Mouse (Mus musculus) CH12.LX (cell line): ENCODE data around the gene Cdca5. TPM values are rescaled to one million over a fixed set of nuclear protein-coding genes. Genes with fewer than 3 reads are reported as not detected.

Experiments used
- DNase-seq: peaks from one replicate; pipeline ENCODE4 v3.0.0-alpha.2; 2013; ENCODE audit errors: extremely low read depth
- H3K27ac ChIP-seq: 2 replicates; pipeline ENCODE4 v1.5.1; 2012; ENCODE audit warnings: low read depth, mild to moderate bottlenecking, control low read depth, moderate library complexity; ENCODE audit not compliant: insufficient read depth
- H3K27me3 ChIP-seq: replicated peaks from 2 replicates; pipeline ENCODE3; 2012; ENCODE audit warnings: inconsistent platforms
- H3K36me3 ChIP-seq, 2 experiments: replicated peaks in 1 of 2; 2 replicates each; pipeline versions ENCODE3 to v1.6.1; 2012; ENCODE audit warnings: inconsistent platforms in 1 of 2, low read length in 1 of 2, mild to moderate bottlenecking in 1 of 2, mixed read lengths in 1 of 2, moderate library complexity in 1 of 2; ENCODE audit not compliant: control insufficient read depth in 1 of 2, insufficient read depth in 1 of 2
- H3K4me1 ChIP-seq, 2 experiments: 2 replicates each; pipeline ENCODE4 v1.6.1; 2012; ENCODE audit warnings: inconsistent platforms in 1 of 2, moderate library complexity in 1 of 2; ENCODE audit not compliant: insufficient read depth in 2 of 2, control insufficient read depth in 1 of 2
- H3K4me2 ChIP-seq: 2 replicates; pipeline ENCODE4 v1.6.1; 2012; ENCODE audit warnings: low read depth, mild to moderate bottlenecking, control low read depth; ENCODE audit not compliant: poor library complexity, insufficient read depth, severe bottlenecking
- H3K4me3 ChIP-seq, 3 experiments: fragments of 150-350 bp in 1 of 3; sonication (generic) in 1 of 3; replicated peaks in 1 of 3; 2 replicates each; pipeline versions ENCODE3 to v1.5.1; 2011 to 2012; ENCODE audit warnings: low read depth in 2 of 3, low read length in 2 of 3, mild to moderate bottlenecking in 2 of 3, moderate library complexity in 2 of 3, control low read depth in 1 of 3, improper control_type of control experiment in 1 of 3, inconsistent platforms in 1 of 3, mixed read lengths in 1 of 3; ENCODE audit not compliant: poor library complexity in 1 of 3
- H3K79me2 ChIP-seq: replicated peaks from 2 replicates; pipeline ENCODE4 v1.6.1; 2012; ENCODE audit warnings: mild to moderate bottlenecking, moderate library complexity; ENCODE audit not compliant: control insufficient read depth, poor library complexity, insufficient read depth, severe bottlenecking; ENCODE audit errors: extremely low read depth
- H3K9ac ChIP-seq: 2 replicates; pipeline ENCODE4 v1.6.1; 2012; ENCODE audit warnings: low read depth, mild to moderate bottlenecking, control low read depth, moderate library complexity; ENCODE audit not compliant: insufficient read depth
- H3K9me3 ChIP-seq: replicated peaks from 2 replicates; pipeline ENCODE3; 2012; ENCODE audit warnings: low read length, inconsistent platforms, mixed read lengths
- CHD2 ChIP-seq: IDR thresholded peaks from 2 replicates; pipeline ENCODE4 v1.6.1; 2011; ENCODE audit warnings: low read length, improper control_type of control experiment
- HCFC1 ChIP-seq: IDR thresholded peaks from 2 replicates; pipeline ENCODE4 v1.6.1; 2012; ENCODE audit warnings: low read depth, mild to moderate bottlenecking, inconsistent platforms, low read length, improper control_type of control experiment
- JUN ChIP-seq: IDR thresholded peaks from 2 replicates; pipeline ENCODE4 v1.6.1; 2011; ENCODE audit warnings: low read depth, mild to moderate bottlenecking, low read length, improper control_type of control experiment, moderate library complexity; ENCODE audit not compliant: insufficient read depth
- MAZ ChIP-seq: IDR thresholded peaks from 2 replicates; pipeline ENCODE4 v1.6.1; 2012; ENCODE audit warnings: low read depth, mild to moderate bottlenecking, inconsistent platforms, low read length, improper control_type of control experiment, moderate library complexity
- MEF2A ChIP-seq: IDR thresholded peaks from 2 replicates; pipeline ENCODE4 v1.6.1; 2014; ENCODE audit warnings: low read depth, mild to moderate bottlenecking, inconsistent platforms, low read length, improper control_type of control experiment, borderline replicate concordance
- MYC ChIP-seq: IDR thresholded peaks from 2 replicates; pipeline ENCODE4 v1.6.1; 2011; ENCODE audit warnings: low read depth, mild to moderate bottlenecking, improper control_type of control experiment, low read length
- NRF1 ChIP-seq: IDR thresholded peaks from 2 replicates; pipeline ENCODE4 v1.6.1; 2014; ENCODE audit warnings: low read depth, mild to moderate bottlenecking, inconsistent platforms, low read length, improper control_type of control experiment, moderate library complexity
- PAX5 ChIP-seq: IDR thresholded peaks from 2 replicates; pipeline ENCODE4 v1.6.1; 2012; ENCODE audit warnings: low read length, inconsistent platforms, mixed read lengths
- RCOR1 ChIP-seq: conservative IDR thresholded peaks from 2 replicates; pipeline ENCODE4 v1.6.1; 2012; ENCODE audit warnings: low read depth, mild to moderate bottlenecking, inconsistent platforms, low read length, improper control_type of control experiment
- SIN3A ChIP-seq: IDR thresholded peaks from 2 replicates; pipeline ENCODE4 v1.6.1; 2012; ENCODE audit warnings: low read length, improper control_type of control experiment, inconsistent platforms
- TCF12 ChIP-seq: IDR thresholded peaks from 2 replicates; pipeline ENCODE4 v1.6.1; 2014; ENCODE audit warnings: low read depth, mild to moderate bottlenecking, inconsistent platforms, low read length, improper control_type of control experiment
- ZMIZ1 ChIP-seq: IDR thresholded peaks from 2 replicates; pipeline ENCODE4 v1.6.1; 2012; ENCODE audit warnings: low read depth, mild to moderate bottlenecking, inconsistent platforms, low read length, improper control_type of control experiment
- dilution Hi-C: fragments of 300-500 bp; cut with MboI; formaldehyde crosslinking; loops from 2 replicates; pipeline ENCODE4 v1.14.3; 2020; ENCODE audit warnings: low sequenced_read_pairs; ENCODE audit not compliant: extremely low pct_unique_long_range_greater_than_20kb, extremely low pct_ligation_motif_present
- in situ Hi-C: fragments of 300-500 bp; cut with MboI; formaldehyde crosslinking; loops from 3 replicates; pipeline ENCODE4 v1.14.3; 2019; ENCODE audit warnings: low sequenced_read_pairs, low pct_ligation_motif_present, low pct_unique_long_range_greater_than_20kb, mixed read lengths
- polyA plus RNA-seq: library from polyadenylated mRNA; unstranded; fragments of >175 nt; gene quantifications from 2 replicates; pipeline ENCODE4 v1.2.1, GENCODE M21; 2012; ENCODE audit warnings: low read depth; ENCODE audit not compliant: insufficient read length
- total RNA-seq, 2 experiments: library from RNA; depleted of rRNA; stranded (reverse); fragments of 300-350 nt in 1 of 2; fragments of >200 nt in 1 of 2; gene quantifications; 2 replicates each; pipeline ENCODE4 v1.2.3; 2012 to 2014

Cdca5 gene
- total and polyA plus RNA-seq, 3 experiments, result 51.5 to 80.6 (median 62.7) TPM

- peak overlapping the region; percentile 14; the same call in 1 of the 2 replicates for H3K27ac ChIP-seq
- in situ Hi-C loops, result no loop called here
- dilution Hi-C loops, result no loop called here
Measured at GRCm38 (mm10) chr19:6052516-6052915, 32.3 kb upstream of the Cdca5 start.

GRCm38 (mm10) chr19:6054296-6054695 lies 30.5 kb upstream of the Cdca5 start:
- in situ Hi-C loops, result no loop called here

More at GRCm38 (mm10) chr19:6052516-6052915, 32.3 kb upstream of the Cdca5 start:
- H3K4me2 ChIP-seq, result no peak overlapping the region
- no peaks in the 10 kb centered on the region for H3K9me3 ChIP-seq
- H3K27me3 ChIP-seq, result no peaks in the 10 kb centered on the region
- peaks cover 77% of the 10 kb centered on the region for H3K79me2 ChIP-seq
- DNase-seq, result no peak
- peaks cover 39 to 80% of the 10 kb centered on the region in 2 experiments for H3K4me1 ChIP-seq
- no peak overlapping the region for H3K9ac ChIP-seq
- peaks cover 74 to 84% of the 10 kb centered on the region in 2 experiments for H3K36me3 ChIP-seq
- H3K4me3 ChIP-seq, result no peak overlapping the region
- TF ChIP-seq TCF12, result no peak
- 0 out of 2 replicates have a peak, but pooled peaks have one; percentile 0 for TF ChIP-seq ZMIZ1

GRCm38 (mm10) chr19:6056696-6057095 lies 28.1 kb upstream of the Cdca5 start:
- H3K9me3 ChIP-seq, result no peaks in the 10 kb centered on the region
- no peak overlapping the region for H3K27ac ChIP-seq
- H3K79me2 ChIP-seq, result peaks cover 63% of the 10 kb centered on the region
- no peak for DNase-seq
- dilution Hi-C loops (no loop called here), in situ Hi-C loops (no loop called here)
- H3K27me3 ChIP-seq, result no peaks in the 10 kb centered on the region
- H3K4me3 ChIP-seq, result peak overlapping the region; percentile 70 to 99 (median 97)
- peak overlapping the region; percentile 58 for H3K9ac ChIP-seq
- peaks cover 54 to 61% of the 10 kb centered on the region in 2 experiments for H3K36me3 ChIP-seq
- peak overlapping the region; percentile 80 for H3K4me2 ChIP-seq
- peaks cover 13 to 59% of the 10 kb centered on the region in 2 experiments; a peak in 3 of 4 replicates for H3K4me1 ChIP-seq
- no peak for TF ChIP-seq RCOR1
- TF ChIP-seq MAZ, result no peak
- TF ChIP-seq MEF2A, result no peak
- no peak for TF ChIP-seq PAX5
- TF ChIP-seq NRF1, result no peak
- no peak for TF ChIP-seq MYC
- no peak for TF ChIP-seq SIN3A
- TF ChIP-seq ZMIZ1, result no peak
- no peak for TF ChIP-seq TCF12
- TF ChIP-seq CHD2, result no peak
- TF ChIP-seq HCFC1, result no peak

More at GRCm38 (mm10) chr19:6054296-6054695, 30.5 kb upstream of the Cdca5 start:
- DNase-seq, result peak; percentile 55
- dilution Hi-C loops, result no loop called here
- no peak overlapping the region for H3K27ac ChIP-seq
- no peaks in the 10 kb centered on the region for H3K9me3 ChIP-seq
- no peak overlapping the region for H3K9ac ChIP-seq
- peaks cover 73 to 81% of the 10 kb centered on the region in 2 experiments for H3K36me3 ChIP-seq
- H3K4me2 ChIP-seq, result no peak overlapping the region
- TF ChIP-seq ZMIZ1 (peak; percentile 37; the same call in 1 of the 2 replicates), JUN (no peak)
- peaks cover 78% of the 10 kb centered on the region for H3K79me2 ChIP-seq
- no peak overlapping the region for H3K4me3 ChIP-seq
- peaks cover 35 to 79% of the 10 kb centered on the region in 2 experiments for H3K4me1 ChIP-seq
- no peaks in the 10 kb centered on the region for H3K27me3 ChIP-seq
